ENCODE assay signal across 9 mouse cellular contexts in the genomic region with DNA sequence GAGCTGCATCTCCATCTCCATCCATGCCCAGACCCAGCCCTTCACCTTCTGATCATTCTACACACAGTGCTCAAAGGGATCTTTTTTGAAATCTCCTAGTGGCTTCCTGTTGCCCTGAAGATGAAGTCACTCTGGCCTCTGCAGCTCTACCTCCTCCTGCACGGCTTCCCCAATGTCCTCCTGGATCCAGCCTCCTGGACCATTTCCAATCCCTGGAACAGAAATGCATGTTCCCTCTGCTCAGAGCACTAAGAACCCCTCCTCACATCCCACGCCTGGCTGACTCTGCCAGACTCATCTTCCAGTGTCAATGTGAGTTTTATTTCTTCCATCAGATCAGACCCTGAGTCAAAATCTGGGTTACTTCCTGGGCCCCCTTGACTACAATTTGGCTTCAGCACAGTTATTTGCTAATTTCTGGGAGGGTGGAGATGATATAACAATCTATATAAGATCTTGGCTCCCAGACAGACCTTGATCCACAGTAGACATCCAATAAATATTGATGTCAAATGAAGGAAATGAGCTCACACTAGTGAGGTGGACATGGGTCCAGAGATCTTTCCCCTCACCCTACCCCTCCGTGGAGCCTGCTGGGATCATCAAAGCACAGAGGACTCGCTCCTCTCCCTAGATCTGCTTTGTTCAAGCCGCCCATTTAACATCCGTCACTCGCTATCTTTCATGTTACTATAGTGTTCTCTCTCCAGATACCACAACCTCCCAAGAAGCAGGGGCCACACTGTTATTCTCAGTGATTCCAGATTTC. TPM values are rescaled to one million over a fixed set of nuclear protein-coding genes. Genes with fewer than 3 reads are reported as not detected.
A peak's percentile ranks its signal among the peaks of the same experiment; 100 is the strongest.
DNase-seq lines count a peak whose midpoint lies in the region; ATAC-seq and TF ChIP-seq lines count a peak whose summit lies in the region.
"Had no signal": no experiment of that assay in that cellular context is flagged by ENCODE, and none has a peak within 500 bp of the region (broad histone marks: within the 10 kb centered on the region; RNA-seq: fewer than 3 reads in every experiment).

No protein-coding gene starts in this region.

- DNase-seq in layer of hippocampus, adult 2 months (ENCODE audit: low spot score in 2 of 2), result peak; percentile 57 to 70
- no peak for DNase-seq in layer of hippocampus, postnatal 25 days (ENCODE audit: extremely low spot score in 1 of 2, low spot score in 1 of 2)
- peak; percentile 62 for DNase-seq in cerebellum, adult 11-12 months
- peak; percentile 59 to 63 for DNase-seq in cerebellum, postnatal 25 days
- peak; percentile 48 for DNase-seq in lung, postnatal 10 days
- no peak for DNase-seq in forebrain, embryonic 10.5 days (ENCODE audit: extremely low spot score, low spot score)

- TF ChIP-seq CTCF in layer of hippocampus, adult 2 months (conservative IDR thresholded peaks at IDR 0.05), result no peak

- H3K9me3 ChIP-seq in forebrain, embryonic 10.5 days, result peaks cover 7% of the 10 kb centered on the region; the same call in 1 of the 2 replicates

- 86% methylated on average over 7 of the region's 7 CpGs for WGBS in forebrain, embryonic 10.5 days

- no peak overlapping the region for H3K4me3 ChIP-seq in layer of hippocampus, adult 2 months
- H3K4me3 ChIP-seq in forebrain, embryonic 10.5 days, result no peak overlapping the region

- ATAC-seq in CD4-positive, CD25-positive, alpha-beta regulatory T cell, adult 4 months, result no peak

- peaks cover 13% of the 10 kb centered on the region; the same call in 1 of the 2 replicates for H3K4me1 ChIP-seq in forebrain, embryonic 10.5 days

- no peaks in the 10 kb centered on the region for H3K27me3 ChIP-seq in forebrain, embryonic 10.5 days (ENCODE audit: poor library complexity, severe bottlenecking)
- H3K27me3 ChIP-seq: Patski had no signal

- H3K36me3 ChIP-seq in forebrain, embryonic 10.5 days (replicated peaks), result peaks cover 19% of the 10 kb centered on the region

- peak overlapping the region; percentile 92 for H3K27ac ChIP-seq in layer of hippocampus, adult 2 months
- no peak overlapping the region for H3K27ac ChIP-seq in forebrain, embryonic 10.5 days

RNA-seq across cellular contexts. Expression of a gene that starts 10.8 kb away (rescaled TPM):
- 100 to 1,000 TPM; 376 to 380 TPM for total RNA-seq in layer of hippocampus, adult 2 months (2021)
- total RNA-seq in layer of hippocampus, postnatal 25 days (2021), result 100 to 1,000 TPM; 363 to 370 TPM
- polyA plus RNA-seq in forebrain, embryonic 10.5 days (2016; fragmentation: Nextera tagmentation; extraction: Ambion mirVana), result 39.9 and 41.1 TPM in 2 replicates
- polyA plus RNA-seq in CD4-positive, CD25-positive, alpha-beta regulatory T cell, adult 4 months (2017; shearing (Covaris generic)), result under 1 TPM in 1 of 2 experiments, not detected in 1; 0.29 TPM
- total RNA-seq: common myeloid progenitor, adult 5-6 weeks had no signal

RNA-seq across cellular contexts. Expression of a gene that starts 25.2 kb away (rescaled TPM):
- total RNA-seq in layer of hippocampus, adult 2 months (2021), result 10 to 100 TPM; 56.6 to 60.3 TPM
- total RNA-seq in layer of hippocampus, postnatal 25 days (2021), result 10 to 100 TPM; 58.2 to 67.7 TPM
- 8.9 and 11.4 TPM in 2 replicates for polyA plus RNA-seq in forebrain, embryonic 10.5 days (2016; fragmentation: Nextera tagmentation; extraction: Ambion mirVana)
- polyA plus RNA-seq in CD4-positive, CD25-positive, alpha-beta regulatory T cell, adult 4 months (2017; shearing (Covaris generic)), result 1 to 10 TPM; 3.9 to 5.6 TPM

RNA-seq across cellular contexts. Expression of a gene that starts 40.9 kb away (rescaled TPM):
- total RNA-seq in layer of hippocampus, adult 2 months (2021), result 10 to 100 TPM; 37.6 to 40.5 TPM
- 10 to 100 TPM; 38.7 to 42.6 TPM for total RNA-seq in layer of hippocampus, postnatal 25 days (2021)
- polyA plus RNA-seq in forebrain, embryonic 10.5 days (2016; fragmentation: Nextera tagmentation; extraction: Ambion mirVana), result 85.5 and 89.7 TPM in 2 replicates
- polyA plus RNA-seq in CD4-positive, CD25-positive, alpha-beta regulatory T cell, adult 4 months (2017; shearing (Covaris generic)), result 100 to 1,000 TPM; 147 to 187 TPM

Comparison
In these comparisons a context has a peak if more than half of its experiments do, and no peak if none do; other contexts are left out.
1. DNase-seq: peak in layer of hippocampus, adult 2 months (2 of 2), cerebellum, adult 11-12 months (single experiment), cerebellum, postnatal 25 days (2 of 2) and lung, postnatal 10 days (single experiment); none in layer of hippocampus, postnatal 25 days (0 of 2) and forebrain, embryonic 10.5 days (single experiment).